Mouse (Mus musculus): ENCODE data around the gene Skap1. TPM values are rescaled to one million over a fixed set of nuclear protein-coding genes. Genes with fewer than 3 reads are reported as not detected.

Skap1 gene
- total RNA-seq, 2 experiments from 2014 or later, result 1.3 to 1.9 TPM

- intact Hi-C loops (cut with DNase I), result loop anchor here (2.0 to 5.0 kb wide), 3 partner anchors 72 to 512 kb away; partner anchors contain the start of gene Cdk5rap3
- DNase-seq (ENCODE audit: low spot score in 2 of 2), result peak; percentile 91 to 93
These were observed 324.7 kb downstream of the Skap1 start, which contains the start of gene Cbx1 for GRCm38 (mm10) chr11:96788871-96789795. Cbx1 (plus strand) TSS chr11:96789127.

- intact Hi-C loops (cut with DNase I), result loop anchor here (2.0 to 5.0 kb wide), 3 partner anchors 71 to 513 kb away; partner anchors contain the start of gene Cdk5rap3
These were observed 325.6 kb downstream of the Skap1 start for GRCm38 (mm10) chr11:96789990-96790389.

GRCm38 (mm10) chr11:96790681-96791080 is 326.3 kb downstream of the Skap1 start:
- intact Hi-C loops (cut with DNase I), result no loop called here

More at GRCm38 (mm10) chr11:96789990-96790389, 325.6 kb downstream of the Skap1 start:
- no peak for DNase-seq (ENCODE audit: low spot score in 2 of 2)

GRCm38 (mm10) chr11:96795491-96795890 is 331.1 kb downstream of the Skap1 start:
- no peak for DNase-seq (ENCODE audit: low spot score in 2 of 2)
- intact Hi-C loops (cut with DNase I), result no loop called here

More at GRCm38 (mm10) chr11:96790681-96791080, 326.3 kb downstream of the Skap1 start:
- no peak for DNase-seq (ENCODE audit: low spot score in 2 of 2)

GRCm38 (mm10) chr11:96796081-96796480 is 331.7 kb downstream of the Skap1 start:
- DNase-seq (ENCODE audit: low spot score in 2 of 2), result no peak
- intact Hi-C loops (cut with DNase I), result no loop called here

GRCm38 (mm10) chr11:96796586-96796985 is 332.2 kb downstream of the Skap1 start:
- DNase-seq (ENCODE audit: low spot score in 2 of 2), result no peak
- intact Hi-C loops (cut with DNase I), result no loop called here

GRCm38 (mm10) chr11:96799511-96799910 is 335.1 kb downstream of the Skap1 start:
- intact Hi-C loops (cut with DNase I), result no loop called here

GRCm38 (mm10) chr11:96805606-96806005 is 341.2 kb downstream of the Skap1 start:
- intact Hi-C loops (cut with DNase I), result no loop called here
- DNase-seq (ENCODE audit: low spot score in 2 of 2), result no peak

More at GRCm38 (mm10) chr11:96799511-96799910, 335.1 kb downstream of the Skap1 start:
- DNase-seq (ENCODE audit: low spot score in 2 of 2), result no peak

GRCm38 (mm10) chr11:96808066-96808465 is 343.7 kb downstream of the Skap1 start:
- intact Hi-C loops (cut with DNase I), result no loop called here
- no peak for DNase-seq (ENCODE audit: low spot score in 2 of 2)

Other genes with a start within 250 kb of the Skap1 start
- gene Hoxb9, start 193.1 kb upstream of the Skap1 start, total RNA-seq (2021), result not detected
- not detected for gene Hoxb8, start 182.7 kb upstream of the Skap1 start, total RNA-seq (2021)
- gene Hoxb7, start 178.0 kb upstream of the Skap1 start, total RNA-seq (2021), result not detected
- gene Hoxb6, start 172.1 kb upstream of the Skap1 start, total RNA-seq (2021), result not detected
- gene Hoxb5, start 161.3 kb upstream of the Skap1 start, total RNA-seq (2021), result not detected
- not detected for gene Hoxb4, start 146.3 kb upstream of the Skap1 start, total RNA-seq (2021)
- not detected for gene Hoxb3, start 141.3 kb upstream of the Skap1 start, total RNA-seq (2021)
- not detected for gene Hoxb2, start 114.1 kb upstream of the Skap1 start, total RNA-seq (2021)
- gene Hoxb1, start 98.8 kb upstream of the Skap1 start, total RNA-seq (2021), result not detected

All from left cerebral cortex, postnatal 25 days (tissue).